Mouse (Mus musculus): Measurements from ENCODE around the gene Tmem126a. TPM values are rescaled to one million over a fixed set of nuclear protein-coding genes. Genes with fewer than 3 reads are reported as not detected.

Tmem126a gene
- total RNA-seq, 2 experiments from 2014 or later = 90.6 to 97.2 TPM

GRCm38 (mm10) chr7:90409934-90410333 is 47.1 kb downstream of the Tmem126a start:
- no peak for DNase-seq

Other genes with a start within 250 kb of the Tmem126a start
- not detected for gene Ccdc83, start 191.5 kb downstream of the Tmem126a start, total RNA-seq (2021)
- gene Sytl2, start 155.0 kb downstream of the Tmem126a start, total RNA-seq (2021) = 1 to 10 TPM; 5.8 to 6.0 TPM
- gene Ccdc89, start 30.7 kb downstream of the Tmem126a start, total RNA-seq (2021) = under 1 TPM in 1 of 2 experiments, not detected in 1; 0.13 TPM
- 10 to 100 TPM; 12.8 to 15.0 TPM for gene Crebzf, start 14.5 kb downstream of the Tmem126a start, total RNA-seq (2021)
- 10 to 100 TPM; 18.7 to 19.2 TPM for gene Tmem126b, start 18.8 kb upstream of the Tmem126a start, total RNA-seq (2021)
- gene Dlg2, start 19.4 kb upstream of the Tmem126a start, total RNA-seq (2021) = under 1 TPM; 0.05 to 0.75 TPM

All from gastrocnemius, postnatal 25 days (tissue).